Mouse (Mus musculus) G1E (cell line): Measurements from ENCODE around the gene Igll1. TPM values are rescaled to one million over a fixed set of nuclear protein-coding genes. Genes with fewer than 3 reads are reported as not detected.

Source experiments
- ATAC-seq: 2 replicates; pipeline ENCODE4 v1.8.0; 2016; ENCODE audit warnings: mild to moderate bottlenecking; ENCODE audit not compliant: insufficient number of reproducible peaks, poor library complexity, low FRiP score, severe bottlenecking; ENCODE audit errors: extremely low read depth
- DNase-seq: peaks from one replicate; pipeline ENCODE4 v3.0.0; 2012; ENCODE audit warnings: low spot score
- H3K27me3 ChIP-seq: 2 replicates; pipeline ENCODE4 v1.6.1; 2012; ENCODE audit warnings: mild to moderate bottlenecking, low read length, inconsistent platforms; ENCODE audit not compliant: insufficient read depth
- H3K36me3 ChIP-seq: replicated peaks from 2 replicates; pipeline ENCODE3; 2012; ENCODE audit warnings: mild to moderate bottlenecking, inconsistent platforms
- H3K4me1 ChIP-seq: 2 replicates; pipeline ENCODE4 v1.6.1; 2012; ENCODE audit warnings: low read depth, low read length, inconsistent platforms, mixed read lengths; ENCODE audit not compliant: insufficient read depth
- H3K4me3 ChIP-seq: 2 replicates; pipeline ENCODE4 v1.5.1; 2012; ENCODE audit warnings: low read depth, mild to moderate bottlenecking, inconsistent platforms, low read length, moderate library complexity, mixed read lengths
- H3K9me3 ChIP-seq: replicated peaks from 2 replicates; pipeline ENCODE4 v1.6.1; 2012; ENCODE audit warnings: inconsistent platforms
- CTCF ChIP-seq: IDR thresholded peaks from 2 replicates; pipeline ENCODE4 v1.5.1; 2012; ENCODE audit warnings: low read depth, low read length, inconsistent platforms, mixed read lengths
- GATA1 ChIP-seq: IDR thresholded peaks from 2 replicates; pipeline ENCODE4 v1.6.1; 2012; ENCODE audit warnings: borderline replicate concordance, low read length, inconsistent platforms, mixed read lengths
- GATA2 ChIP-seq: IDR thresholded peaks from 2 replicates; pipeline ENCODE4 v1.6.1; 2012; ENCODE audit warnings: low read depth, low read length, inconsistent platforms, borderline replicate concordance
- POLR2AphosphoS5 ChIP-seq: IDR thresholded peaks from 2 replicates; pipeline ENCODE4 v1.6.1; 2012; ENCODE audit warnings: low read depth, low read length, inconsistent platforms; ENCODE audit not compliant: insufficient replicate concordance
- TAL1 ChIP-seq: conservative IDR thresholded peaks from 2 replicates; pipeline ENCODE4 v1.6.1; 2012; ENCODE audit warnings: low read depth, low read length, inconsistent platforms, mixed read lengths
- polyA plus RNA-seq: library from polyadenylated mRNA; stranded (reverse); fragments of >175 nt; gene quantifications from 2 replicates; pipeline ENCODE4 v1.2.3, GENCODE M21; 2012
- total RNA-seq, 2 experiments: library from RNA; stranded (forward) in 1 of 2; stranded (reverse) in 1 of 2; fragments of 200-1000 nt in 1 of 2; fragments of >200 nt in 1 of 2; fragmentation: Nextera tagmentation in 1 of 2; gene quantifications; 2 replicates each; pipeline ENCODE4 v1.2.3; 2014 to 2017

The Igll1 gene
- total and polyA plus RNA-seq, 3 experiments, result 0.27 TPM; not detected in 2

DNA sequence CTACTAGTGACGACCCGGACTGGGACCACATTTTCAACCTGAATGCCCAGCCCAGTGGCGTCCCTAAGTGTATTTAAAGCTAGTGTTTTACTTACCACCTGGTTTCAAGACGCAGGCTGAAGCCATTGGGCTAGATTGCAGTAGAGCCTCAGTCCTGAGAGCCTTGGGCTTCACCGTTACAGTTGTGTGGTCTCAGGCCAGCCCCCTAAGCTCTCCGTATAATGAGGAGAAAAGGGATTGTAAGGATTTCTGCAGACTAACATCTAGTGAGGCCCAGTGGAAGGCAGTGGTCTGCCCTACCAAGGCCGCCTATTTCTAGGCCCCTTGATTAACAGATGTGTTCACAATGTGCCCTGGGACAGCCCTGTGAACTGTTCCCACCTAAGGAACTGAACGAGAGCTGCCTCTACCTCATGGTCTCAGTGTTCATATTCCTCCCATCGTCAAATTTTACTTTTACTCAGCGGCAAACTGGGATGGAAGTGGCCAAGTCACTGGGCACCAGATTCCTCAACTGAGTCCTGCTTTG, 33.3 kb upstream of the Igll1 start:
- Histone ChIP-seq H3K4me1 (peaks cover 31% of the 10 kb centered on the region), H3K27me3 (no peaks in the 10 kb centered on the region), H3K4me3 (peak overlapping the region; percentile 74), H3K36me3 (peaks cover 56% of the 10 kb centered on the region), H3K9me3 (no peaks in the 10 kb centered on the region)
- no peak for ATAC-seq
- peak; percentile 30 for DNase-seq
- TF ChIP-seq CTCF (no peak), POLR2AphosphoS5 (no peak), GATA1 (no peak), TAL1 (no peak), GATA2 (no peak)

DNA sequence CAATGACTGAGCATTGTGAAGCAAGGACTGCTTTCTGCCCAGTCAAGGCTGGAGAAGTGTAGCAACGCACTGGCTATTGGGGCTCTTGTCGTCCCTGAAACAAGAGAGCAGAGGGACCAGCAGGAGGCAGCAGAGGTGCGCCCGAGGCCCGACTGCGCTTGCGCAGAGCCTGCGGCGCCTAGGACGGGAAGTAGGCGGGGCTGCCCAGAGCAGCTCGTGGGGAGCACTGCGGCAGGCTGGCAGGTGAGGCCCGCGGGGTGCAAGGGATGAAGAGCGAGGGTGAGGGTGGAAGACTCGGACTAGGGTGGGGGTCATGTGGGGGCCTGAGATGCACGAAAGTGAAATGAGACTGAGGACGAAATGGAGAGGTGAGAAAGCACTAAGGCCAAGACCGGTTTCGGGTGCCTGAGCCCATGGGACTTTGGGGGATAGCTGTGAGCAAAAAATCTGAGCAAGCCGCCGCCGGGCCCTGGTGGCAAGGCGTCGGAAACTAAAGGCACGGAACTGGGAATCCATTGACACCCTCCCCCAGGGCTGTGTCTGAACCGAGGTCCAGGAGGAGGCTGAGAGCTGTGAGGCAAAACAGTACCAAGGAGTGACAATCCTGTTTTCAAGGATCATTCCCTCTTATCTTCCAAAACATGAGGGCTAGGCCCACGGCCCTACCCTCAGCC, 32.7 kb upstream of the Igll1 start, which contains the start of gene Ppm1f:
TSS of gene Ppm1f (plus strand) at position 88 of the 674 bp plus-strand sequence.
- no peak for TF ChIP-seq GATA1
- TF ChIP-seq CTCF, result peak; percentile 79
- DNase-seq (peak; percentile 93), ATAC-seq (peak; percentile 75)
- Histone ChIP-seq H3K4me3 (peak within 1 kb of the TSS; percentile 74), H3K27me3 (no peaks in the 10 kb centered on the region), H3K9me3 (no peaks in the 10 kb centered on the region), H3K36me3 (peaks cover 58% of the 10 kb centered on the region), H3K4me1 (peaks cover 31% of the 10 kb centered on the region)

DNA sequence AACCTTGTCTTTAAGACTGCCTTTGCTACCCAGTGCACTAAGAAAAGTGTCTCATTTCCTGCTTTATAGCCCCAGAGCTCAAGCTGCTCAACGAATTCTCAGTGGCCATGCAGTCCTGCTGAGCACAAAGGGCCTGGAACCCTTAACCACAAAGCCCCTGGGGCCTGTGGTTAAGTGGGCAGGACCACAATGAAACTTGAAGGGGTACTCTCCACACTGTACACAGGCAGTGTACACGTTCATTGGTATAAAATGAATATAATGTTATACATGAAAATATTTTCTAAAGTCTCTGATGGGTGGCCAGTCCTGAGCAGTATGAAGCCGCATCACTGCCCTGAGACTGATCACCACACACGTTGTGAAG, 32.2 kb upstream of the Igll1 start:
- Histone ChIP-seq H3K27me3 (no peaks in the 10 kb centered on the region), H3K4me1 (peaks cover 31% of the 10 kb centered on the region), H3K36me3 (peaks cover 63% of the 10 kb centered on the region), H3K4me3 (peak overlapping the region; percentile 74; the same call in 1 of the 2 replicates), H3K9me3 (no peaks in the 10 kb centered on the region)
- DNase-seq (no peak), ATAC-seq (no peak)
- TF ChIP-seq POLR2AphosphoS5 (no peak), TAL1 (no peak), CTCF (no peak), GATA1 (no peak), GATA2 (no peak)

DNA sequence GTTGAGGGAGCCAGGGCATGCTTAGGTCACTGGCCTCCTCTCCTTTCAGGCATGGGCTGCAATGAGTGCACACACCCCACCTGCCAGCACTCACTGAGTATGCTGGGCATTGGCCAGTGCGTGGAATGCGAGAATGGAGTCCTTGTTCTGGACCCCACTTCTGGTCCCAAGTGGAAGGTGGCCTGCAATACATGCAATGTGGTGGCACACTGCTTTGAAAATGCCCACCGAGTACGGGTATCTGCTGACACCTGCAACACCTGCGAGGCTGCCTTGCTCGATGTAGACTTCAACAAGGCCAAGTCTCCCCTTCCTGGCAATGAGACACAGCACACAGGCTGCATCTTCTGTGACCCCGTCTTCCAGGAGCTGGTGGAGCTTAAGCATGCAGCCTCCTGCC, 28.6 kb upstream of the Igll1 start:
- no peak for ATAC-seq
- H3K4me1 ChIP-seq, result peaks cover 19% of the 10 kb centered on the region
- H3K27me3 ChIP-seq, result no peaks in the 10 kb centered on the region
- peaks cover 80% of the 10 kb centered on the region for H3K36me3 ChIP-seq
- H3K4me3 ChIP-seq, result no peak overlapping the region
- TF ChIP-seq GATA2 (no peak), POLR2AphosphoS5 (no peak), CTCF (no peak), TAL1 (no peak), GATA1 (no peak)
- no peak for DNase-seq
- H3K9me3 ChIP-seq, result no peaks in the 10 kb centered on the region

DNA sequence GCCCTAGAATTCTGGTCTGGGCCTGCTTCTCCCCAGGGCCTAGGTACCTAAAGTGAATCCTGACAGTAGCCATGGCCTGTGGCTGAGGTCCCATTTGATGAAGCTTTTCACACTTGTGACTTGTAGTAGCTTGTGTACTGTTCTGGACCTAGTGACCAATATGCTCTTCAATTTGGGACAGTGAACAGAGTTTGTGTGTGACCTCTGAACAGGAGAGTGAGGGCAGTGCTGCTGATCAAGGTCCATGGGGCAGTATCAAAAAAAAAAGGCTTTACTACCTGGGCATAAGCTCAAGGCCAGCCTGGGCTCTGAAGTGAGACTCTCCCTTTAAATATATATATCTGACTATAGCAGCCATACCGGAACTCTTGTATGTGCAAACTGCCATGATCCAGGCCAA, 24.6 kb upstream of the Igll1 start:
- Histone ChIP-seq H3K36me3 (peaks cover 100% of the 10 kb centered on the region), H3K4me3 (no peak overlapping the region), H3K9me3 (no peaks in the 10 kb centered on the region), H3K27me3 (no peaks in the 10 kb centered on the region), H3K4me1 (peaks cover 4% of the 10 kb centered on the region; the same call in 1 of the 2 replicates)
- no peak for ATAC-seq
- DNase-seq, result no peak
- no peak for TF ChIP-seq GATA1
- no peak for TF ChIP-seq CTCF
- TF ChIP-seq TAL1, result no peak
- TF ChIP-seq GATA2, result no peak
- no peak for TF ChIP-seq POLR2AphosphoS5

DNA sequence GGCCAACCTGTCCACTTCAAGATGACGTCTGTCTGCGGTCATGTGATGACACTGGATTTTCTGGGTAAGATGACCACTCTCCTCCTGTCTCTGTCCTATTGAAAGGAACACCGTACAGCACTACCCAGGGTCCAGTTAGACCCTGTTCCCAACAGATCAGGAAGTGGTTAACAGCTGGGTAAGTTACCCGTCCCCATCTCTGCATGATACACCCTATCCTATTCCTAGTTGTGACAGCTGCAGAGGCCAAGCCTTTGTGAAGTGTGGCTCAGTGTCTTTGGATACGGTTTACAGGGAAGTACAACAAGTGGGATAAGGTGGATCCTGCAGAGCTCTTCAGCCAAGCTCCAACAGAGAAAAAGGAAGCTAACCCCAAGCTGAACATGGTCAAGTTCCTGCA, 15.2 kb upstream of the Igll1 start:
- no peaks in the 10 kb centered on the region for H3K4me1 ChIP-seq
- ATAC-seq (no peak), DNase-seq (no peak)
- no peaks in the 10 kb centered on the region for H3K27me3 ChIP-seq
- H3K36me3 ChIP-seq, result peaks cover 94% of the 10 kb centered on the region
- peaks cover 4% of the 10 kb centered on the region; the same call in 1 of the 2 replicates for H3K9me3 ChIP-seq
- TF ChIP-seq GATA2 (no peak), CTCF (no peak), POLR2AphosphoS5 (no peak), GATA1 (no peak), TAL1 (no peak)
- no peak overlapping the region for H3K4me3 ChIP-seq
